Mouse (Mus musculus) retina, embryonic 14.5 days (tissue): ENCODE results near the gene 1700034J05Rik.

Experiments
- DNase-seq: peaks from one replicate; pipeline ENCODE4 v3.0.0-alpha.2; 2015; ENCODE audit warnings: low spot score

The 1700034J05Rik gene

GRCm38 (mm10) chr6:146963396-146964150 is 9.4 kb upstream of the 1700034J05Rik start:
- no peak for DNase-seq

GRCm38 (mm10) chr6:146961832-146962481 is 7.7 kb upstream of the 1700034J05Rik start:
- DNase-seq, result no peak

DNA sequence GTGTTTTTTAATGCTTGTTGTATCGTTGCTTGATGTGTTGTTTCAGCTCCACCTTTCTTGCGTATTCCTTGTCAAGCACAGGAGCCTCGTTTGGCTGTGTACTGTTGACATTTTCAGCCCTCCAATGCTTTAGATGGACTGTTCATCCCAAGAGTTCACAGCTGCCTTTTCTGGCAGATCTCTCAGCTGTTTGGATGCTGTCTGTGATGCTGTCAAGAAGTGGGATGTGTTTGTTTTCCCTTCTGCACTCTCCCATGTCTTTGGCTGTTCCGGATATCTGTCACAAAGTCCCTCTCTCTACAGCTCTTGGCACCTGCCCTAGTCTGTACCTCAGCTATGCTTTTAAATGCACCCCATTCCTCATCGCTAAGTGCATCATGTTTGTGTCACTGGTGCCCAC is 6.7 kb upstream of the 1700034J05Rik start:
- no peak for DNase-seq

- no peak for DNase-seq
Observed at GRCm38 (mm10) chr6:146959908-146960680, 5.9 kb upstream of the 1700034J05Rik start.

GRCm38 (mm10) chr6:146958694-146959093 is 4.5 kb upstream of the 1700034J05Rik start:
- no peak for DNase-seq

- DNase-seq, result no peak
Observed at GRCm38 (mm10) chr6:146956961-146957360, 2.7 kb upstream of the 1700034J05Rik start.

- DNase-seq, result no peak
Observed at GRCm38 (mm10) chr6:146955896-146956295, 1.7 kb upstream of the 1700034J05Rik start.

DNA sequence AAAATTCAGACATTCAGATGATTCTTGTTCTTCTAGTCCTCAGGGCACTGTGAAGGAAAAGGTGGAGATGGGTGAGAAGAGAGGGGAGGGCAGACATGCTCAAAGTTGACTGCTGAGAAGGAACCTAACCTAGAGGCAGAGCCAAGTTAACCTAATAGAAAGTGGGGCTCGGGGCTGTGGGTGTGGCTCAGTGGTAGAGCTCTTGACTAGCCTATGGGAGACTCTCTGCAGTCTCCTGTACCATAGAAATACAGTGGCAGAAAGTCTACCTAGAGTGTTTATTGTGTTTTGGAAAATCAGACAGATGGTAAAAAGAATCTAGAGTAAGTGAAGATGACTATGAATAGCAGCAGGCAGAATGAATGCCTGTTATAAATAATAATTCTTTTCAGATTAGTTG is 1.3 kb upstream of the 1700034J05Rik start:
- no peak for DNase-seq

- DNase-seq, result no peak
Observed at GRCm38 (mm10) chr6:146950454-146950832, 3.8 kb downstream of the 1700034J05Rik start.

- no peak for DNase-seq
Observed at GRCm38 (mm10) chr6:146949682-146950453, 4.4 kb downstream of the 1700034J05Rik start.

GRCm38 (mm10) chr6:146947186-146947585 is 7.0 kb downstream of the 1700034J05Rik start:
- DNase-seq, result peak; percentile 33

DNA sequence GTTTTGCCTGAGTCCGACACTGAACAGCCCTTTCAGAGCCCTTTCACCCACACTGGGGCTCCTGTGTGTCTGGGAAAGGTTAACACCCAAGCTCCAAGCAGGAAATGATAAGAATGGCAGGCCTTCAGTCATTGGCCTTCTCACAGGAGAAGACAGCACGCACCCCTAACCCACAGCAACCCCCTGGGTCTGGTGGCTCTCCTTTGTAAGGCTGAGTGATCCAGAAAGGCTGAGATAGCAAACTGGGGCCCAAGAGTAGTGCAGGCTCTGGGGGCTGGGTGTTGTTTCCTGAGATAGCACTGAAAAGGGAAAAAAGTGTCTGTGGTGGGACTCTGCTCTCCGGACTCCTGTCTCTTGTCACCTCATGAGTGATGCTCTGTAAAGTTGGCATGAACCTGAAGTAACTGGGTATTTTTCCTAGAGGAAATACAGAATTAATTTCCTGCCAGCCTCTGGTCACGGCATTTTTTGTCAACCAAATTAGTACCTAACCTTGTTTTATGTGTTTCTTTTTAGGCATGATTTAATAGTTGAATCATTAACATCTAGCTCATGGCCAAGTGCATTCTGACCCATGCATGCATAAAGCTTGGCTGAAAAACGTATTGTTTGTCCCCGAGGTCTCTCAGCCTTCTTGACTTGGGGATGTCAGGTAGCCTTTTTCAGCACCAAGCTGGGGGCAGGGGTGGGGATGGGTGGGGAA is 7.7 kb downstream of the 1700034J05Rik start:
- no peak for DNase-seq

DNA sequence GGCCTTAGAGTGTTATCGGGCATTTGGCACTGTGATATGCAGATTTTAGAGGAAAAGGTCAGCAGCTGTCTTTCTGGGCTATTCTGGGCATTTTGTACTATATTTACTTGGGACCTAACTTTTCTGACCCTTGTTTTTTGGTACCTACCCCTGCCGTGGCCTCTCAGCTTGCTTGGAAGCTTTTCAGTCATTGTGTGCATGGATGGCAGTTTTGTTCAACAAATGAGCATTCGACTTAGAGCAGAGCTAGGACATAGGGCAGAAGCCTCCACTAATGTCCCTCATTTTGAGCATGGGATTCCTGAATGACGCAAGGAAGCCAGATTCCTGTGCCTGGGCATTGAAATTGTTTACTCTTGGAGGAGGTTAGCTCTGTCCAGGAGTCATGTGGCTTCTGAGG is 9.4 kb downstream of the 1700034J05Rik start:
- DNase-seq, result no peak

DNA sequence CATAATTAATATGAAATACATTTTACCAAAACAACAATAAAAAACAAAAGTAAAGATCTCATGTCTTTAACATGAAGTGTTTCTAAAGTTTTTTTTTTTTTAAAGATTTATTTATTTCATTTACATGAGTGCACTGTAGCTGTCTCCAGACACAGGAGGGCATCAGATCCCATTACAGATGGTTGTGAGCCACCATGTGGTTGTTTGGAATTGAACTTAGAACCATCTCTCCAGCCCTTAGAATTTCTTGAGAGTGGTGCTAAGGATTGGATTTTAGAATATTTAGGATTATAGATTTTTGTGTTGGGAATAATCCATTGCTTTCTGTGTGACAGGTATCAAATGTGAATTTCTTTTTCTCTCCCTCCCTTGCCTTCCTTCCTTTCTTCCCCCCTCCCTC is 10.2 kb downstream of the 1700034J05Rik start:
- DNase-seq, result no peak

- DNase-seq, result no peak
Observed at GRCm38 (mm10) chr6:146941505-146942275, 12.5 kb downstream of the 1700034J05Rik start.

GRCm38 (mm10) chr6:146939026-146939425 is 15.2 kb downstream of the 1700034J05Rik start:
- DNase-seq, result no peak

DNA sequence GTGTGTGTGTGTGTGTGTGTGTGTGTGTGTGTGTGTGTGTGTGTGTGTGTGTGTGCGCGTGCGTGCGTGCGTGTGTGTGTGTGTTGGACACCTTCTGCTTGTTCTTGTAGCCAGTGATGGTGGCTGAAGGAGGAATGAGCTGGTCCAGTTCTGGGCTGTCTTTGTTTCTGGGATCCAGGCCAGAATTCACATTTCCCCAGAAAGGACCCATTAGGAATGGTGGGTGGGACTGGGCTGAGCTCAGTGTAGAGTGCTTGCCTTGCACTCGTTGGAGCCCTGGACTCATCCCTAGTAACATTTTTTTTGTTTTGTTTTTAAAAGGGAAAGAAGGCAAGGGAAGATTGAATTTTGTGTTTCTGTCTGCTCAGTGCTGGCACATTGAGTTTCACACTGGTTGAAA is 18.3 kb downstream of the 1700034J05Rik start:
- no peak for DNase-seq

DNA sequence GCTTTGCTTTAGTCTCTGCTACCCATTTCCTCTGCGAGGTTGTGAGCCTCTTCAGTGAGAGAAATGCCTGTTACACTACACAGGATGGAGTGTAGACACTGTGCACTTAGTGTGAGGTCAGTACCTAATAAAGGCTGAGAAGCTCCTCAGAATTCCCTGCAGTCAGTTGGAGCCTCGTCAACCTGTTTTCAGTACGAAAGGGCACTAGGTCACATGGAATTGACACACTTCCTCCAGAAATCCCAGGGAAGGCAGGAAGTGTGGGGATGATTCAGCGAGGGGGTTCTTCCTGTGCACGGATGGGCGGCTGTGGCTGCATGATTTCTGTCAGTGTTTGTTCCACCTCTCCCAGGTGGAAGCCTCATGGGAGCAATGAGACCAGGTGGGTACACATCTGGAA is 21.1 kb downstream of the 1700034J05Rik start:
- no peak for DNase-seq

DNA sequence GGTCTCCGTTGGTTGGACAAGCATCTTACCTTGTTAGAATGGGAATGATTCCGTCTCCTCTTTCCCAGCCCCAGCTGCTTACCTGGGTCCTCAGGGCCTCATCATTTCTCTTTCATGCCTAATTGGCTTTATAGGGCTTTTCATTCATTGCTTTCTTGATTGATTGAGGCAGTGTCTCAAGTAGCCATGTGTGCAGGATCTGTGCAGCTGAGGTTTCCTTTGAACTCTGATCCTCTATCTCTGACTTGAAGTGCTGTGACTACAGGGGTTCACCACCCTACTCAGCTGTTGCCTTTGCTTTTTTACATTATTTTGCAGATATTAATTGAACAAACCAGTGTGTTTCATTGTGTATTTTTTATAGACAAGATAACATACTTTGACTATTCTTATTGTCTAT is 25.2 kb downstream of the 1700034J05Rik start:
- DNase-seq, result no peak

GRCm38 (mm10) chr6:146928108-146928507 is 26.1 kb downstream of the 1700034J05Rik start:
- DNase-seq, result no peak
